Mouse (Mus musculus) neural tube, postnatal 0 days (tissue): ENCODE measurements around the gene Pum1. TPM values are rescaled to one million over a fixed set of nuclear protein-coding genes. Genes with fewer than 3 reads are reported as not detected.

ENCODE experiments used
- polyA plus RNA-seq: library from polyadenylated mRNA; unstranded; fragments of >200 nt; fragmentation: Nextera tagmentation; extraction: Ambion mirVana; gene quantifications from 2 replicates; pipeline ENCODE4 v1.2.1, GENCODE M21; 2015

The Pum1 gene
- 50.5 and 54.0 TPM in 2 replicates for polyA plus RNA-seq

GRCm38 (mm10) chr4:130662979-130663725 lies at the start of gene Pum1:
Gene Pum1, plus strand, starts transcription at chr4:130663321.

GRCm38 (mm10) chr4:130792376-130793179 lies 129.5 kb downstream of the Pum1 start, which contains the start of gene Sdc3:
Gene Sdc3, plus strand, starts transcription at chr4:130792537.

Other genes with a start within 250 kb of the Pum1 start
- gene Nkain1, start 89.1 kb upstream of the Pum1 start, polyA plus RNA-seq: 7.5 and 8.1 TPM in 2 replicates
- gene Sdc3, start 129.2 kb downstream of the Pum1 start, polyA plus RNA-seq: 136 and 167 TPM in 2 replicates
- 52.3 and 52.6 TPM in 2 replicates for gene Laptm5, start 249.8 kb downstream of the Pum1 start, polyA plus RNA-seq